Mouse (Mus musculus) small intestine, adult 2 months (tissue): ENCODE results near the gene Sik3. TPM values are rescaled to one million over a fixed set of nuclear protein-coding genes. Genes with fewer than 3 reads are reported as not detected.

ENCODE experiments used
- H3K27ac ChIP-seq: fragments of 200-500 bp; 2 replicates; pipeline ENCODE4 v1.5.1; 2012; ENCODE audit warnings: low read depth, low read length, control low read depth, inconsistent platforms; ENCODE audit not compliant: insufficient read depth
- H3K27me3 ChIP-seq: fragments of 200-500 bp; 2 replicates; pipeline ENCODE4 v1.6.1; 2012; ENCODE audit warnings: mild to moderate bottlenecking, moderate library complexity, low read length, inconsistent platforms; ENCODE audit not compliant: control insufficient read depth, insufficient read depth
- H3K36me3 ChIP-seq: fragments of 200-500 bp; 2 replicates; pipeline ENCODE4 v1.6.1; 2012; ENCODE audit warnings: mild to moderate bottlenecking, low read length, control low read depth, inconsistent platforms; ENCODE audit not compliant: control insufficient read depth, insufficient read depth
- H3K4me1 ChIP-seq: fragments of 200-500 bp; 2 replicates; pipeline ENCODE4 v1.6.1; 2012; ENCODE audit warnings: low read length, inconsistent platforms, mixed read lengths; ENCODE audit not compliant: control insufficient read depth, insufficient read depth, insufficient read length
- H3K4me3 ChIP-seq: fragments of 200-500 bp; 2 replicates; pipeline ENCODE4 v1.5.1; 2012; ENCODE audit warnings: low read depth, mild to moderate bottlenecking, control low read depth, inconsistent platforms, low read length, moderate library complexity
- CTCF ChIP-seq: fragments of 200-500 bp; IDR thresholded peaks from 2 replicates; pipeline ENCODE4 v1.5.1; 2012; ENCODE audit warnings: low read depth, mild to moderate bottlenecking, control low read depth, inconsistent platforms, low read length, moderate library complexity, mixed read lengths; ENCODE audit not compliant: insufficient replicate concordance, insufficient read length; ENCODE audit errors: extremely low read depth
- POLR2A ChIP-seq: fragments of 200-500 bp; IDR thresholded peaks from 2 replicates; pipeline ENCODE4 v1.6.1; 2012; ENCODE audit warnings: low read depth, mild to moderate bottlenecking, control low read depth, inconsistent platforms, low read length, moderate library complexity
- WGBS: fragments of 180-500 bp; shearing (Covaris S2); methylation state at CpG from one replicate; pipeline ENCODE4 v1.1.7; 2018; 5-methylcytosine and 5-hydroxymethylcytosine counted together
- polyA plus RNA-seq: library from polyadenylated mRNA; depleted of rRNA; stranded (reverse); fragments of >200 nt; gene quantifications from 2 replicates; pipeline ENCODE4 v1.2.3, GENCODE M21; 2012

Gene Sik3
- polyA plus RNA-seq, 1 experiment = 14.5 TPM

- Histone ChIP-seq H3K4me3 (no peak overlapping the region), H3K27me3 (no peaks in the 10 kb centered on the region), H3K4me1 (peaks cover 3% of the 10 kb centered on the region; the same call in 1 of the 2 replicates), H3K36me3 (peaks cover 4% of the 10 kb centered on the region; the same call in 1 of the 2 replicates), H3K27ac (no peak overlapping the region)
- TF ChIP-seq CTCF (no peak), POLR2A (no peak)
- 91% methylated on average over 6 of the region's 6 CpGs for WGBS
These were observed 161.3 kb downstream of the Sik3 start for GRCm38 (mm10) chr9:46173919-46174318.

GRCm38 (mm10) chr9:46174770-46175294 is 162.2 kb downstream of the Sik3 start:
- no peak overlapping the region for H3K27ac ChIP-seq
- 86% methylated on average over 5 of the region's 5 CpGs for WGBS
- no peak overlapping the region for H3K4me3 ChIP-seq
- peaks cover 3% of the 10 kb centered on the region; the same call in 1 of the 2 replicates for H3K4me1 ChIP-seq
- no peak for TF ChIP-seq CTCF
- TF ChIP-seq POLR2A = no peak
- peaks cover 4% of the 10 kb centered on the region; the same call in 1 of the 2 replicates for H3K36me3 ChIP-seq
- H3K27me3 ChIP-seq = no peaks in the 10 kb centered on the region

- peaks cover 3% of the 10 kb centered on the region; the same call in 1 of the 2 replicates for H3K4me1 ChIP-seq
- 6% methylated on average over 1 of the region's 1 CpGs for WGBS
- H3K4me3 ChIP-seq = no peak overlapping the region
- TF ChIP-seq CTCF = no peak
- TF ChIP-seq POLR2A = no peak
- H3K36me3 ChIP-seq = peaks cover 4% of the 10 kb centered on the region; the same call in 1 of the 2 replicates
- no peaks in the 10 kb centered on the region for H3K27me3 ChIP-seq
- H3K27ac ChIP-seq = no peak overlapping the region
These were observed 162.7 kb downstream of the Sik3 start for GRCm38 (mm10) chr9:46175300-46175699.

- no peaks in the 10 kb centered on the region for H3K27me3 ChIP-seq
- H3K36me3 ChIP-seq = peaks cover 4% of the 10 kb centered on the region; the same call in 1 of the 2 replicates
- 67% methylated on average over 1 of the region's 1 CpGs for WGBS
- H3K4me3 ChIP-seq = no peak overlapping the region
- H3K4me1 ChIP-seq = peaks cover 3% of the 10 kb centered on the region; the same call in 1 of the 2 replicates
- TF ChIP-seq POLR2A (no peak), CTCF (no peak)
- no peak overlapping the region for H3K27ac ChIP-seq
These were observed 163.3 kb downstream of the Sik3 start for GRCm38 (mm10) chr9:46175938-46176375.

GRCm38 (mm10) chr9:46176613-46177012 is 164.0 kb downstream of the Sik3 start:
- 84% methylated on average over 4 of the region's 4 CpGs for WGBS
- TF ChIP-seq CTCF = no peak
- no peak for TF ChIP-seq POLR2A
- H3K27ac ChIP-seq = no peak overlapping the region

GRCm38 (mm10) chr9:46178595-46178994 is 166.0 kb downstream of the Sik3 start:
- no peak for TF ChIP-seq CTCF
- TF ChIP-seq POLR2A = no peak
- Histone ChIP-seq H3K27ac (no peak overlapping the region), H3K36me3 (peaks cover 5% of the 10 kb centered on the region; the same call in 1 of the 2 replicates)

More at GRCm38 (mm10) chr9:46176613-46177012, 164.0 kb downstream of the Sik3 start:
- Histone ChIP-seq H3K36me3 (peaks cover 5% of the 10 kb centered on the region; the same call in 1 of the 2 replicates), H3K27me3 (no peaks in the 10 kb centered on the region), H3K4me1 (peaks cover 3% of the 10 kb centered on the region; the same call in 1 of the 2 replicates), H3K4me3 (no peak overlapping the region)

GRCm38 (mm10) chr9:46181297-46181696 is 168.7 kb downstream of the Sik3 start:
- 78% methylated on average over 8 of the region's 8 CpGs for WGBS
- Histone ChIP-seq H3K4me3 (no peak overlapping the region), H3K27ac (no peak overlapping the region), H3K4me1 (no peaks in the 10 kb centered on the region), H3K27me3 (no peaks in the 10 kb centered on the region), H3K36me3 (peaks cover 5% of the 10 kb centered on the region; the same call in 1 of the 2 replicates)
- TF ChIP-seq POLR2A (no peak), CTCF (no peak)

More at GRCm38 (mm10) chr9:46178595-46178994, 166.0 kb downstream of the Sik3 start:
- Histone ChIP-seq H3K27me3 (no peaks in the 10 kb centered on the region), H3K4me1 (peaks cover 3% of the 10 kb centered on the region; the same call in 1 of the 2 replicates), H3K4me3 (no peak overlapping the region)
- WGBS = 91% methylated on average over 9 of the region's 9 CpGs
